Mouse (Mus musculus) lung, adult 18-20 months (tissue): ENCODE data around the gene Lama2.
A peak's percentile ranks its signal among the peaks of the same experiment; 100 is the strongest.

ENCODE experiments used
- DNase-seq, 2 experiments: peaks; one replicate each; pipeline ENCODE4 v3.0.0; 2022; ENCODE audit warnings: mixed read lengths in 2 of 2

The Lama2 gene

DNA sequence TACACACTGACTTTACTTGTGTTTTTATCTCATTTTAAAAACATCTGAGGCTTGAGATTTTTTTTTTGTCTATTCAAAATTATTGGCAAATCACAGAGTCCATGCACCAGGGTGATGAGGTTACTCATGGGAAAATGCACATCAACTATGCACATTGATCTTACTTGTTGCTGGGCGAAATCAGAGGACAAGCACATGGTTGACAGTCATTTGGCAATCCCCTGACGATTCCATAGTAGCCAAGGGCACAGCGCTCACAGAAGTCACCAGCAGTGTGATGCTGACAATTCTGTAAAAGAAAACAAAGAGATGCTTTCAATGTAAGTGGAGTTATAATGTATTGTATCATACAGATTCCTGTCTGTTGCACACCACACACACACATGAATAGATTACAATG lies 454.8 kb downstream of the Lama2 start:
- no peak for DNase-seq

DNA sequence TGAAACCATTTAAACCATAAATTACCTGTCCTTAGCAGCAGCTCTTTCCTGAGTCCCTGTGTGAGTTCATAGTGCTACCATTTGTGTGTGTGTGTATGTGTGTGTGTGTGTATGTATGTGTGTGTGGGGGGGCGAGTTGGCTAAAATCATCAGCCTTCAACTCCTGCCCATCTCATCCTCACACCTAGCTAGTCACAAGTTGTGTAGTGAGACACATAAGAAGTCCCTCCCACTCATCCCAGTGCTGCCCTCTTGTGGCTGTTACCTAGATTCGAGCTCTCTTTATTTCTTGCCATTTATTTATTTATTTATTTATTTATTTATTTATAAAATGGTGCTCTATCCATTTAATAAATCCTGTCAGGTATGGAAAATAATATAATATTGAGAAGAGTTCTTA lies 457.2 kb downstream of the Lama2 start:
- DNase-seq, result no peak

DNA sequence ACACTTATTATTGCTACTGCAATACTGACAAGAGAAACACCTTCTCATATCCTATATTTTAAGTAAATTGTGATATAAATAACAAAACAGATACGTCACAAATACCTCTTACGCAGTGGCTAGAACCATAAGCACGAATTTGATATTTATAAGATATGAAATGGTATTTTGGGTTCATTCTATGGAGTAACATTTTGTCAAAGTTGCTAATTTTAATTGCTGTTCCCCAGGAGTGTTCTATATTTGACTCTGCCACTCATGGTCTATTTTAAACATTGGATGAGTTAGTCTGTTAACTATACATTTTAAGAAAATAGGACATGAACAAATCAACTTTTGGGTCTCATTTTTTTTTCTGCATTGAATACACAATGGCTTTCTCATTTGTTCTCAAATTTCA lies 469.3 kb downstream of the Lama2 start:
- no peak for DNase-seq

DNA sequence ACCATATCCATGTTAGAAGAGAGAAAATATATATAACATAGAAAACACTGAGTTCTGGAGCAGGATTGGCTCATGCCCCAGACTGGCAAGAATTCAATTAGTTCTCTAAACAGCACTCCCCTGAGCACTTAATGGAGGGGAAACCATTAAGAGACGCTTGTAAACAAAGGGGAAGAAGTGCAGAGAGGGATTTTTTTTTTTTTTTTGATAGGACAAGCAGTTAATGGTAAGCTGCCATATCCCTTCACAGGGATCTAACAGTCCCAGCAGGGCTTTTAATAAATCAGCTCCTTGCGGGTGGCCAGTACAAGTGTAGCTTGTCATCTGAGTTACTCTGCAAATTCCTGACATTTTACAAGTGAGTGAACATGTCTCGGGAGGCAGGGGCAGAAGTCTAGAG lies 479.1 kb downstream of the Lama2 start:
- no peak for DNase-seq

DNA sequence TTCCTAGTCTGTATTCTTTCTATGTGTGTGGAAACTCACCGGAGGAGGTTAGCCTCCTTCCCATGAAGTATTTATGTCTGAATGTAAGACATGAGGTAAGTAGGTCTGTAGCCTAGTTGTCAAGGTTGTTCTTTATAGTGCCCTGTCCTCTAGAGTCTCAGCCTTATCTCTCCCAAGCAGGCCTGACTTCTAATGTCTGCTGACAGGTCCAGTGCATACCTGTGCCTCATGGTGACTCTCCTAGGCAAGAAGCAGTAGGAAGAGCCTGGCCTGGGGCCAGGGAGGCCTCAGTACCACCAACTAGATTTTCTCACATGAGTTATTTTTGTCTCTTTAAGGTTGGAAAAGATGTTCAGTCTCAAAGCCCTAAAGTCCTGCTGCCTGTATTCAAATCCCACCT lies 483.8 kb downstream of the Lama2 start:
- no peak for DNase-seq

DNA sequence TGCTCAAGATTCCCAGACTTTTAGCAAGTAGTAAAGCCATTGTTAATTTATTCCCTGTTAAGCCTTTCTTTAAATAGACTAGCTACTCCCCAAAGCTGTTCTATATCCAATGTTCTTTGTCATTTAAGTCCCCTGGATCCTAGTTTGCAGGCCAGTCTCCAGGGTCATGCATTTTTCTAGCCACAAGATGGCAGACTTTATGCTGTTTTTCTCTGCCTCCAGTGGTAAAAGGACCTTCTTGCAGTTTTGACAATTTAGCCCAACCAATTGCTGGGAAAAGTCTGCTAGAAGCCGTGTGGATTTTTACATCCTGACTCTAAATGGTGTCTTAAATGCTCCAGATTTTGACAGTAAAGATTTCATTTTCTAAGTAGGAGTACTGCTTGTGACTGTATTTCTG lies 486.4 kb downstream of the Lama2 start:
- DNase-seq, result peak in 1 of 2 experiments; percentile 9

DNA sequence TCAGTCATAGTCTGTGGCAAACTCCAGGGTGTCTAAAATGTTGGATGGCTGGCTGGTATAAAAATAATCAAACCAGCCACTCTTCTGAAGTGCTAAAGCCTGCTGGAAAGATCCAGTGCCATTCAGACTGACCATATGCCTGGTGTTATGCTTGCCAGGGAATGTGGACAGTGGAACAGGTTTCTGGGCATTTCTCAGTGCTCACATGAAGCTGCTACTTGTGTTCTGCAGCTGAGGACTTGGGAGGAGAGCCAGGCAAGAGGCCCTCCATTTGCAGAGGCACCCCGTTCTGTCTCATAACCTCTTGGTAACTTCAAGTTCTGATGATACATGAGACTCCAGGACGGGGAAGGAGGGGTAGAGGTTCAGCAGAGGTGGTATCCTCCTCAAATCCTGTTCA lies 492.1 kb downstream of the Lama2 start:
- DNase-seq, result no peak

DNA sequence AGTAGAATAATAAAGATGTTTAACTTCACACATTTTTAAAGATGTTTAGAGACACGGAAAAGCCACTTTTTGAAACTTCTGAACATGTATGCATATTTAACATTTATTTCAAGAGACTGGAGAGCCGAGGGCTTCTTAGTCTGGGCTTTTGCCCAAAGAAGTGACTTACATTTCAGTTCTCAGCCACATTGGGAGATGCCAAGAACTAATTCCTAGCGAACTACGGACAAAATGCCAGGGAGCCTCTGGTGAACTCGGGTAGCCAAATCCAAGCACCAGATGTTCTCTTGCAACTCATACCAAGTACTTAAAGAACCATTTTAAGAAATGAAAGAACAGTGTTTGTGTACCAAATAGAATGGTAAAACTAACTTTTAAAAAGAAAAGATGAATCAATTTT lies 495.8 kb downstream of the Lama2 start:
- no peak for DNase-seq

DNA sequence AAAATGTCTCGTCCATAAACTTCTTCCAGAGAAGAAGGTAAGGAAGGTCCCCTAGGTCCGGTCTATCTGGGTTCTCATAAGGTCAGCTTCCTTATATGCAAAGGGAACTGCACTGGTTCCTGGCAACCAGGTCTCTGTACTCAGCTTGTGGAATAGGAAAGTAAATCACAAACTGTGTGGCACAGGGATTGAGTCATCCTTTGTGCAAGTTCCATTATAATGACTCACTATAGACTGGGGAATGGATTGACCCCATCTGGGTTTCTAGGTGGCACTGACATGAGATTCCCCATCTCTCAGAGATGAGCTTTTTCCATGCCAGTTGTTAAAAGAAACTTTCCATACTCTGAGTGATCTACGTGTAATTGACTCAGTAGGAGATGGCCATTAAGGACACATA lies 501.7 kb downstream of the Lama2 start:
- DNase-seq, result no peak

DNA sequence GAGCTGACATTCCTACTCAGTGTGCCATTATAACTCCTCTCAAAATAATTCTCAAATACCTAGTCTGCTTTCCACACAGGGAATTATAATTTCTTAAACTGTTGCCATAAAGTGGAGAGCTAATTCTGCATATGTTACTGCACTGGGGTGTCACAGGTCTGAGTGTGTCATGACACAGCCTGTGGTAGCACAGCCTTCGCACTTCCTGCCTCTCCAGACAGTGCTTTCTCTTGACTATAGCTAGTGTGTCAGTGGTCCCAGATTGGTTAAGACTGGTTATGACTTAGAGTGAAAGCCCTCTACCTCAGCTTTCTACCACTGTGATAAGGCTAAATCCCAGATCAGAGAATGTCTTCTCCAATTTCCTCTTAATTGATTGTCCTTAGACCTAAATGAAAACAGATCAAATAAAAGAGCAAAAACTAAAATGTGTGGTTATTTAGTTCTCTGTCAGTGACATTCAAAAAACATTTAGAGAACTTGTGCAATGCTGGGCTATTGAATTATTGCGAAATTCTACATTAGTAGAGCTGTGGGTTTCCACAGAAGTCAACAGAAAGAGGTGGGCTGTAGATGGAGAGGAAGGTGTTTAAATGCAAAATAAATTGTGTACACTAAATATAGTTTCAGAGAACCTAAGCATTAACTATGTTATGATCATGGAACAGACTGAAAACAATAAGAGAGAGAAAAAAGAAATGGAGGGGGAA lies 502.5 kb downstream of the Lama2 start:
- DNase-seq, result no peak

DNA sequence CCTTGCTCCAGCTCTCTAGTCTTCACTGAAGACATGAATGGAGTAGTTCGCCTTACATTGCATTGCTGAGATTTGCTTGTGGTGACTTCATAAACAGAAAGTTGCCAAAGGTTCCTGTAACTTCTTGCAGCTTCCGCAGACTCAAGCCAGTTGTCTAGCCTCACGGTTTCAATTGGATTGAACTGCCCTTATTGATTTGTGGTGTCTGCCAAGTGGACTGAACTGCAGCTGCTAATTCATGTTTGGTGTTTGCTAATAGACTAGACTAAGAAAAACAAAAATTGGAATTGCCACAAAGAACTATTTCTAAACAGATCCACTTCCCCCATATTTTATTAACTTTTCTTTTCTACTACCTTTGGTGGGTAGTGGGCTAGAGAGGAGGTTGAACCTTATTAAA lies 505.4 kb downstream of the Lama2 start:
- no peak for DNase-seq

DNA sequence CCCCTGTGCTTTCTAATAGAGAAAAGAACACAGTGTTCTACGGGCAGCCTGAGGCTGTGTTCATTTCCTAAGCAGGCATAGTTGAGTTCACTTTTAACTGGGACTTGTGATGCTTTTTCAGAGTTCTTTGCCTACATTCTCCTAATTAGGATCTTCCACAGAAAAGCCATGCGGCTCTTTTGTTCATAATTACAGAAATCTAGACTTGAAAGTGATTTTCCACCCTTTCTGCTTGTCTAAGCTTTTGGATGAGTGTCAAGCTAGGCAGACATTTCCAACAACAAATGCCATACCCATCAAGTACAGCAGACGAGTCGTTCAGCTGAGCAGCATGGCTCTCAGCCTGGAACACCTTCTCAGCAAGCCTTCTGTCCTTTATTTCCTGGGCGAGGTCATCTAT lies 515.7 kb downstream of the Lama2 start:
- DNase-seq, result no peak

DNA sequence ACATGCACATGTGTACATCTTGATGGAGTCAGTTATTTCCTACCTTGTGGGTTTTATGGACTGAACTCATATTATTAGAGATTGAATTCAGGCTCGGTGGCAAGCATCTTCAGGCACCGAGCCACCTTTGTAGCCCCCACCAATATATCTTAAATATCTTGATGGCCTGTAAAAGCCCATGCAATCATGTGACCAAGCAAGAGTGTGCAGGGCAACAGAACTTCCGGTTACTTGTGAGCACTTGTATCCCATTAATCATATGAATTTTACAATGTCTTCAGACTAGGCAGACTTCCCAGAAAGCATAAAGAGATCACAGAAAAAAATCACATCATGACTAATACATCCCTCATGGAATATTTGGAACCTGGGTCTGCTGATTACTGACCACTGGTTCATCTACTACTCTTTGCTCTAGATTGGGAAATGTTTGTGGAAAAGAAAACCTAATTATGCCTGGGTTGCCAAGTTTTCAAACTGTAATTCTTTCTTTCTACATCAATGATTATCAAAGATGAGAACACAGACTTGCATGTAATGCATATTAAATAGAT lies 517.7 kb downstream of the Lama2 start:
- DNase-seq, result no peak

DNA sequence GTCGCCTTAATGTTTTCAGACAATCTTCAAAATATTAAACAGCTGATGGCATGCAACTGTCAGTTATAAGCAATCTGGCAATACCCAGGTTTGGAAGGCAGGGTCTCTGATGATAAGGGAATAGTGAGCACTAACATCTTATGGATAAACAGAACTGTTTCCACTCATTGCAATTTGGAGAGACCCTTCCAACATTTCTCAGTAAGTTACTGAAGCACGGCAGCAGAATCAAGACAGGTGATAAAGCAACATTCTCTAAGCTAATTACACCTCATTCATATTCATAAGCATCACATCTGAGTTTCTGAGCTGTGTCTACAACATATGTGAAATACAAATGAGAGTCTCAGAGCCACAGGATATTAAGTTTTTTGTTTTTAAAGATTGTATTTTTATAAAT lies 542.4 kb downstream of the Lama2 start:
- no peak for DNase-seq

DNA sequence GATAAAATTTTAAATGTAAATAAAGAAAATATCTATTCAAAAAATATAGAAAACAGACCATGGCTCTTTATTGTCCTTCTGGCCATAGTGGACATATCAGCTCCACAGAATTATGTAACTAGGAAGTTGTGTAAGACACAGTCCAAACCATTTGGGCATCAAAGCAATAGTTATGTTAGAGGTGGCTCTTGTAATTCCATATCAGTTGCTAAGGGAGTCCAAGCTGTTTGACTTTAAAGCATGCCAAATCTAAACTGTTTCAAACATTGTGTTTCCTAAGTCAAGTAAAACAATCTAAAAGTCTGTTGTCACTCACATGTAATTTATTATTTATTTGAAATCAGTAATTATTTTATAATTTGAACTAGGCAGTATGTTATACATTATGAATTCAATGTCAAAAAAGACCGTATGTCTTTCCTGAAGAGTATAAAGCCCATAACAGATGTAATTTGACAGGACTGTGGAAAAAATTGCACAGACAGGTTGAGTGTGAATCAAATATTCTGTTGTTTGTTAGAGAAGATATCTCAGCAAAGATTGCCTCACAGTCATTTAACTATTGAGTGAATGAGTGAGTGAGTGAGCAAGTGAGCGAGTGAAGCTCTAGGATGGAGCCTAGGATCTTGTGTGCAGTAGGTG lies 550.6 kb downstream of the Lama2 start:
- no peak for DNase-seq

DNA sequence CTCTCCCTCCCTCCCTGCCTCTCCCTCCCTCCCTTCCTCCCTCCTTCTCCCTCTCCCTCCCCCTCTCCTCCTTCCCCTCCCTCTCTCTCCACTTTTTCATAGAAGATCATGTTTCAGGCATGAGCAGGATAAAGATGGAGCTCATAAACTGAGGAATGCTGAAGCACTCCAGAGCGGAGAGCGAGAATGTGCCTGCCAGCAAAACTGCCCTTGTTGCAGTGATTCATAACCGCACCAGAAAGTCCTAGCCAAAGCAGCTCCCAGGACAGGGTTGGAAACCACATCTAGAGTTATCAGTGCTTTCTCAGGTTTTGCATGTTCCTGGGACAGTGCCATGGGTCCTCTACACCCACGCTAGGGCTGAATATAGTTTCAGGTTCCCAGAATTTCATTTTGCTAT lies 555.9 kb downstream of the Lama2 start:
- no peak for DNase-seq

DNA sequence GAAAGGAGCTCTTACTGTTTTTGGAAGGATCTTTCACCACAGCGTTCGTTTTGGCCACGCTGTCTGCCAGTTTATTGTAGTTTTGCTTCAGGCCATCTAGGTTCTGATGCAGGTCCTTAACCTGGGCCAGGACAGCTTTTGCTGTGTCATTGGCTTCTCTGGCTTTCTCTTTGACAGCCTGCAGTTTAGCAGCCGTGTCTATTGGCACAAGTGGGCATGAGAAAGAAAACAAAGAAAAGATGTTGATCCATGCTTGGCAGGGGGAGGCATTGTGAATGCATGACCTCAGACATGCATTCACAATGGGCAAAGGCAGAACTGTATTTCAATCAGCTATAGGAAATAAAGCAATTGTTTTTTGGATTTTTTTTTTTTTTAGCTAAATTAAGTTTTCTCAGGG lies 565.1 kb downstream of the Lama2 start:
- no peak for DNase-seq

DNA sequence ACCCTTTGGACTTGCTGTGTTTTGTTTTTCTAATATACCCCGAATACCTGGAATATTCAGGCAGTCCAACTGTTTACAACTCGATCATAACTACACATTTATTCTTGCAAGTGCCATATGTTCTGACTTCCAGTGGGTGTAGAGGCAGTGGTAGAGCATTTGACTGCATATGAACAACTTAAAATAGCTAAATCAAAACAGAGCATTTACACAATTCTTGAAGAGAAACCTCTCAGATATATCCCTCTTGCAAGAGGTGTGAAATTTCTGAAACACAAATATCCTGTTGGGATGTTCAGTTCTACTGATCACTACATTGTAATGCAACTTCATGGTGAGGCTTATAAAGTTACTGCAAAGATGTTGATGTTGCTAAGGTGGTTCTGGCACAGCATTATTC lies 572.4 kb downstream of the Lama2 start:
- no peak for DNase-seq

DNA sequence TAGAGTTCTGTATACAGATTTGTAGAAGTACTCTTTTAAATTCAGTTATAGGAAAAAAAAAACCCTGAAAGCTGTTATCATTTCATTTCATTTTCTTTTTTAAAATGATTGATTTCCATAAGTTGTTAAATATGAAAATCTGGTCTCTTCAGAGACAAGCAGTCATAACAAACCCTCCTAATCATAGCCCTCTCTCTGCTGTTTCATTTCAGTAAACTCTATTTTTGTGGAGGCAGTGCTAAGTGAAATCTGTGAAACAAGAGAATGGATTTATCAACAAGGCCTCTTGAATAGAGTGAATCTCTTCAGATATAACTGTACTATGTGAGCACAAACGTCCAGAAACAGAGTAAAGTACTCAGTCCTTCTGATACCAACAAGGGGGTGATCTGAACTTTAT lies 577.7 kb downstream of the Lama2 start:
- DNase-seq, result no peak

DNA sequence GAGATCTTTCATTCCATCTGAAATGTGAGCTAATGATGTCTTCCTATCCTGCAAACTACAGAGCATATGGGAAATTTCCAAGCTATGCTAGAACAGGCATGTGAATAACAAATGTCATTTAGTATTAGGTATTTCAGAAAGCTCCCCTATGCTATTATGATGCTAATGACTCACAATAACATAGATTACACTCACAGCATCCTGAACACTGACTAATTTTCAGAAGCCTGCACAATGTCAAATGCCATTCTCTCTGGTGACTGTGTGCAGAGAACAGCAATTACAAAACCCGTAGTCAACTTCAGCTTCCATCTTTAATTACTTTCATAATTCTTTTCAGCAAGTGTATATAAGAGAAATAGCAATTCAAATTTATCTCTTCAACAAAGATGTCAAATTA lies 596.9 kb downstream of the Lama2 start:
- DNase-seq, result no peak

DNA sequence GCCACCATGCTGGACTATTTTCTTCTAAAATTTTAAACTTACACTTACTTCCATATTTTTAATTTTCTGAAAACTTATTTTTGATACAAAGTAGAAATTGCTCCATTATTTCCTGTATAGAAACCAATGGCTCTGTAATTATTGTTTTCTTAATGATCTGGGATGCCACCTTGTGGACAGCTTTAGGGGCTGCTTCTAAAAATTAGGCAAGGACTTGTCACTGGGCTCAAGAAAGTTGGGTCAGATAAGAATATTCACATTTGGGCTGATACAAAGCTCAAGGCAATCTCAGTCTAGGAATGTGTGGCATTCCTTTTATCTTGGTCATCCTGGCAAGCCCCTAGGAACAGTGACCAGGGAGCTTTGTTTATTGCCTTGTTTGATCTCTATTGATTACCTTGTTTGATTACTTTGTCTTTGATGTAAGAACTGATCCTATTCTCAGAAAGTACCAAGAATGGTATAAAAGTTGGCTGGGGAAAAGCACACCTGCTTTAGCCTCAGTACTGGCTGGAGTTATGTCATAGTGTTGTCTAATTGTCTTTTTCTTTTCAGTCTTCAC lies 606.7 kb downstream of the Lama2 start:
- DNase-seq, result no peak

DNA sequence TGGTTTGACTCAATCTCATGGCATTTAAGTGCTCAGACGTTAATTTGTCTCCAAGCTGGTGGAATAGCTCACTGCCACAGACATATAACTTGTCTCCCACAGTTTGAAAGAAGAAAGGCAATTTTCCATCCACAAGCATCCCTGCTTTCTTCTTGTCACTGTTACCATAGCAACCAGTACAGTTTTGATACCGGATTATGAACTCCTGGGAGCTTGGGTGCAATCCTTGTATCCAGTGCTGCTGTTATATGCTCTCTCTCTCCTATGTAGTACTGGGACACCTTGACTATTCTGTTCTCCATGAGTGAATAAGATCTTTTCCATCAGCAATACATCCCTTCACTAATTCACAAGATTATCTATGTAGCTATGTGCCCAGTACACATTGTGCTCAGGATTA lies 612.2 kb downstream of the Lama2 start:
- no peak for DNase-seq

DNA sequence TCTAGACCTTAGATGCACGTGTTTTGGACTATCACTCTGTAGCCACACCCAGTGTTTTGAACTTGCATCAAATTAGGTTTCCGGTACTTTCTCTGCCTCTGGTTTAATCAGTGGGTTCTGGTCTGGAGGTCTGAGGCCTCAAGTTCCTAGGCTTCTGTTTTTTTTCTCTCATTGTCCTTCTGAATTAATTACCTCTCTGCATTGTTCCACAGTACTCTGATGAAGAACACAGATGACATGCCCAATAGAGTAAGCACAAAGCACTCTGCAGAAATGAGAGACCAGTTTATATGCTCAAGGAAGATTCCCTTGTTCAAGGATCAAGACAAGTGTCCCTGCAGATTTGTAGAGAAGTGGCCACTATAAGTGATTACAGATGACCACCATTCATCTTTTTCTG lies 613.8 kb downstream of the Lama2 start:
- no peak for DNase-seq

DNA sequence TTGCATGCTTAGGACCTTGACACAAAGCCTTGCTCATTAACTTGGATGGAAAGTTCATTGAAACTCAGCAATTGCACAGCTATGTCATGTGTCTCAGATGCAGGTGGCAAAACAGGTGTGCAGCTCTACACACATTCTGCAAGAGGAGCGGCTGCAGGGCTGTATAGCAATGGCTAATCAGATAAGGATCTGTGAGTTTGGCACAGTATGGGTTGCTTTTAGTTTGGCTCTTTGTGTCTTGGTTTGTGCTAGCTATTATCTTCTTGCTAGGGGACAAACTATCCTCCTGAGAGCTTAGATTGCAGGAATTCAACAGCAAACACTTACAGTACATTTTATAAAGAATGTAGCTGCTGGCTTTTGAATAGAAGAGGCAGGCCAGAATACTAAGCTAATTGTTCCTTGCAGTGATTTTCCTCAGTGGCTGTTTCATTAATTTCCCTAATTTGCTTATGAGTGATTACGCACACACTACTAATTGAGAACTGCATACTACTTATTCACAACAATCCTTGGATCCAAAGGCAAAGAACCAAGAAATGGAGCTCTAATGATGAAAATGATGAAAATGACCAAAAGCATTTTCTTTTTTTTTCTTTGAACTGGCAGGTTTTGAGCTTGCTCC lies 617.9 kb downstream of the Lama2 start:
- DNase-seq, result no peak
